Mouse (Mus musculus) midbrain, embryonic 11.5 days (tissue): Measurements from ENCODE around the gene Tmem156. TPM values are rescaled to one million over a fixed set of nuclear protein-coding genes. Genes with fewer than 3 reads are reported as not detected.

ENCODE experiments used
- ATAC-seq: fragments of 200-750 bp; cut with Nextera tagmentation; 2 replicates; pipeline ENCODE4 v1.8.0; 2017; ENCODE audit warnings: moderate TSS enrichment, moderate library complexity; ENCODE audit not compliant: low FRiP score
- DNase-seq: peaks from one replicate; pipeline ENCODE4 v3.0.0; 2015; ENCODE audit warnings: low spot score; ENCODE audit errors: missing footprints
- H3K27ac ChIP-seq: fragments of 300-500 bp; sonication (generic); 2 replicates; pipeline ENCODE4 v1.5.1; 2014; ENCODE audit warnings: low read depth, low read length
- H3K27me3 ChIP-seq: fragments of 300-500 bp; sonication (generic); 2 replicates; pipeline ENCODE4 v1.6.1; 2014; ENCODE audit warnings: mild to moderate bottlenecking, low read length, moderate library complexity, mixed read lengths; ENCODE audit not compliant: control insufficient read depth, insufficient read depth
- H3K36me3 ChIP-seq: fragments of 300-500 bp; sonication (generic); 2 replicates; pipeline ENCODE4 v1.6.1; 2014; ENCODE audit warnings: mild to moderate bottlenecking, low read length, moderate library complexity, mixed read lengths; ENCODE audit not compliant: control insufficient read depth, insufficient read depth
- H3K4me1 ChIP-seq: fragments of 300-500 bp; sonication (generic); 2 replicates; pipeline ENCODE4 v1.6.1; 2014; ENCODE audit warnings: low read length; ENCODE audit not compliant: control insufficient read depth, insufficient read depth
- H3K4me2 ChIP-seq: fragments of 300-500 bp; sonication (generic); 2 replicates; pipeline ENCODE4 v1.6.1; 2014; ENCODE audit warnings: mild to moderate bottlenecking, moderate library complexity
- H3K4me3 ChIP-seq: fragments of 300-500 bp; sonication (generic); 2 replicates; pipeline ENCODE4 v1.5.1; 2014; ENCODE audit warnings: low read depth, low read length
- H3K9ac ChIP-seq: fragments of 300-500 bp; sonication (generic); 2 replicates; pipeline ENCODE4 v1.6.1; 2014; ENCODE audit warnings: low read length
- H3K9me3 ChIP-seq: fragments of 300-500 bp; sonication (generic); 2 replicates; pipeline ENCODE4 v1.6.1; 2016; ENCODE audit warnings: low read length; ENCODE audit not compliant: control insufficient read depth
- WGBS: fragments of 180-500 bp; shearing (Covaris S2); extraction: QIAGEN DNeasy Blood & Tissue Kit; methylation state at CpG from one replicate; pipeline ENCODE4 v1.1.7; 2014; 5-methylcytosine and 5-hydroxymethylcytosine counted together
- polyA plus RNA-seq: library from polyadenylated mRNA; unstranded; fragments of >200 nt; fragmentation: Nextera tagmentation; extraction: Ambion mirVana; gene quantifications from 2 replicates; pipeline ENCODE4 v1.2.1, GENCODE M21; 2014

Gene Tmem156
- polyA plus RNA-seq, 1 experiment from 2014 or later, result not detected

- no peak overlapping the region for H3K27ac ChIP-seq
- ATAC-seq (no peak), DNase-seq (no peak)
- no peak overlapping the region for H3K4me2 ChIP-seq
- H3K4me3 ChIP-seq, result no peak overlapping the region
- no peaks in the 10 kb centered on the region for H3K27me3 ChIP-seq
- H3K36me3 ChIP-seq, result no peaks in the 10 kb centered on the region
- H3K9ac ChIP-seq, result no peak overlapping the region
- no peaks in the 10 kb centered on the region for H3K4me1 ChIP-seq
- 65% methylated on average over 11 of the region's 11 CpGs for WGBS
- H3K9me3 ChIP-seq, result no peaks in the 10 kb centered on the region
Measured at GRCm38 (mm10) chr5:65069872-65070271, 22.1 kb downstream of the Tmem156 start.

GRCm38 (mm10) chr5:65068166-65068565 is 23.8 kb downstream of the Tmem156 start:
- Histone ChIP-seq H3K9me3 (no peaks in the 10 kb centered on the region), H3K36me3 (no peaks in the 10 kb centered on the region), H3K27me3 (no peaks in the 10 kb centered on the region), H3K27ac (no peak overlapping the region), H3K4me3 (no peak overlapping the region), H3K9ac (no peak overlapping the region), H3K4me2 (no peak overlapping the region), H3K4me1 (no peaks in the 10 kb centered on the region)
- 90% methylated on average over 6 of the region's 6 CpGs for WGBS
- ATAC-seq (no peak), DNase-seq (no peak)

DNA sequence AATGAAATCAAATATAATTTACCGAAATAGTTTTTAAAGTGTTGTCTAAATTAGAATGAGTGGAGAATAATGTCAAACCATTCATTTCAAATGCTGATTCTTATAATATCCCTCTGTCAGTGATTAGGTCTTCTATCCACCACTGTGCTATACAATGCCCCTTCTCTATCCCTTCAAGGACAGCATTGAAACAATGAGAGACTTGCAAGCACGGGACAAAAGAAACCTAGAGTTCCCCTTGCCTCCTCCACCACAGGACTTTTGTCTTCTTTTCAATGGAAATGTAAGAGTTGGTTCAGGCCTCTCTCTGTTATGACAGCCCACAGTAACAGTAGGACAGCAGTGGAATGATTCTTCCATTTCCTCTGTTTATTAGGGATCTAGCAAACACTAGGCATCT is 28.7 kb downstream of the Tmem156 start:
- Histone ChIP-seq H3K27ac (no peak overlapping the region), H3K4me3 (no peak overlapping the region), H3K36me3 (no peaks in the 10 kb centered on the region), H3K27me3 (no peaks in the 10 kb centered on the region), H3K4me2 (no peak overlapping the region), H3K9ac (no peak overlapping the region), H3K9me3 (no peaks in the 10 kb centered on the region), H3K4me1 (no peaks in the 10 kb centered on the region)
- ATAC-seq, result no peak
- no peak for DNase-seq
- WGBS, result 69% methylated on average over 2 of the region's 2 CpGs

DNA sequence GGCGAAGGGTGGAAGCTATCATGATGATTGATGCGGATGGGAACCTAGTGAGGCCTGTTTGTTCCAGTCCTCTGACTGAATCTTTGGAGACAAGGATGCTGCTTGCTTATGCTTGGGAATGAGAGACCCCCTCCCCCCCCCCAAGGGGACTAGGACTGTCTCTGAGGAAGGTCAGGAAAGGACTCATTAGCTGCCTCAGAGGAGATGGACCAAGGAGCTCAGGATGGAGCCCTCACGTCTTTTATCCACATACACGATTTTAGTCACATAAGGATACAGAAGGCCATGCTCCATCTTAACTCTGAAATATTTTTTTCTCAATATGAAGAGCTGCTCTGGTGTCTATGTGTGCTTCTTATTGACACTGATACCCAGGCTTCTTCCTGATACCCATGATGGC is 29.7 kb downstream of the Tmem156 start:
- Histone ChIP-seq H3K4me2 (no peak overlapping the region), H3K9ac (no peak overlapping the region), H3K9me3 (no peaks in the 10 kb centered on the region), H3K36me3 (no peaks in the 10 kb centered on the region), H3K27me3 (no peaks in the 10 kb centered on the region), H3K4me3 (no peak overlapping the region), H3K4me1 (no peaks in the 10 kb centered on the region), H3K27ac (no peak overlapping the region)
- ATAC-seq, result no peak
- peak; percentile 75 for DNase-seq
- 90% methylated on average over 4 of the region's 4 CpGs for WGBS

GRCm38 (mm10) chr5:65059806-65060205 is 32.1 kb downstream of the Tmem156 start:
- WGBS, result 76% methylated on average over 2 of the region's 2 CpGs
- ATAC-seq, result no peak
- H3K9me3 ChIP-seq, result no peaks in the 10 kb centered on the region

GRCm38 (mm10) chr5:65057596-65057995 is 34.3 kb downstream of the Tmem156 start:
- 92% methylated on average over 6 of the region's 6 CpGs for WGBS
- Histone ChIP-seq H3K27me3 (no peaks in the 10 kb centered on the region), H3K4me3 (no peak overlapping the region), H3K9ac (no peak overlapping the region), H3K4me1 (no peaks in the 10 kb centered on the region), H3K27ac (no peak overlapping the region), H3K36me3 (no peaks in the 10 kb centered on the region), H3K9me3 (no peaks in the 10 kb centered on the region), H3K4me2 (no peak overlapping the region)
- no peak for ATAC-seq
- DNase-seq, result peak; percentile 28

More at GRCm38 (mm10) chr5:65059806-65060205, 32.1 kb downstream of the Tmem156 start:
- H3K9ac ChIP-seq, result no peak overlapping the region
- no peaks in the 10 kb centered on the region for H3K4me1 ChIP-seq
- no peak overlapping the region for H3K27ac ChIP-seq
- no peak overlapping the region for H3K4me2 ChIP-seq
- H3K4me3 ChIP-seq, result no peak overlapping the region
- H3K36me3 ChIP-seq, result no peaks in the 10 kb centered on the region
- H3K27me3 ChIP-seq, result no peaks in the 10 kb centered on the region
- peak; percentile 37 for DNase-seq

GRCm38 (mm10) chr5:65051513-65051912 is 40.4 kb downstream of the Tmem156 start:
- Histone ChIP-seq H3K4me2 (no peak overlapping the region), H3K9ac (no peak overlapping the region), H3K4me3 (no peak overlapping the region), H3K9me3 (no peaks in the 10 kb centered on the region; the same call in 1 of the 2 replicates), H3K36me3 (no peaks in the 10 kb centered on the region), H3K4me1 (no peaks in the 10 kb centered on the region), H3K27ac (no peak overlapping the region), H3K27me3 (no peaks in the 10 kb centered on the region)
- 88% methylated on average over 3 of the region's 3 CpGs for WGBS
- DNase-seq, result no peak
- no peak for ATAC-seq

DNA sequence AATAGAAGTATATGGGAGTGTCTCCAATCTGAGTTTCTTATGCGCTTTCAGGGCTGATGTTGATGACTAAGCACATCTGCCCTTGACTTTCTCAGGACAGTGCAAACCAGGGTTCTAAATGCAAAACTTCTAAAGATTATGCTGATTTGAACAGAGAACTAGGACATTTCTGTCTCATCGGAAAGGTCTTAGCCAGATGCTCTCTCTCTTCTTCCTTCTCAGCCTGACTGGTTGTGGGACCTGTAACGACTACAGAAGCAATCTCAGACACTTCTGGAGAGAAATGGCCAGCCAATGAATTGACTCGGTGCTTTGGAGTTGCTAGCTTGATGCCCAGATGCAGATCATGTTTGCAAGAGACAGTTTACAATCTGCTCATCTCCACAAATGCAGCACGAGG is 42.1 kb downstream of the Tmem156 start:
- Histone ChIP-seq H3K9me3 (no peaks in the 10 kb centered on the region; the same call in 1 of the 2 replicates), H3K36me3 (no peaks in the 10 kb centered on the region), H3K4me1 (no peaks in the 10 kb centered on the region), H3K27me3 (no peaks in the 10 kb centered on the region), H3K4me3 (no peak overlapping the region), H3K9ac (no peak overlapping the region), H3K27ac (no peak overlapping the region), H3K4me2 (no peak overlapping the region)
- ATAC-seq (no peak), DNase-seq (peak; percentile 77)
- WGBS, result 75% methylated on average over 5 of the region's 5 CpGs

GRCm38 (mm10) chr5:65047285-65047855 is 44.6 kb downstream of the Tmem156 start:
- Histone ChIP-seq H3K27ac (no peak overlapping the region), H3K4me2 (no peak overlapping the region), H3K4me3 (no peak overlapping the region), H3K27me3 (no peaks in the 10 kb centered on the region), H3K9ac (no peak overlapping the region), H3K4me1 (no peaks in the 10 kb centered on the region), H3K36me3 (no peaks in the 10 kb centered on the region), H3K9me3 (no peaks in the 10 kb centered on the region; the same call in 1 of the 2 replicates)
- no peak for ATAC-seq
- WGBS, result 59% methylated on average over 12 of the region's 12 CpGs
- peak; percentile 80 for DNase-seq
